In the genomic region with DNA sequence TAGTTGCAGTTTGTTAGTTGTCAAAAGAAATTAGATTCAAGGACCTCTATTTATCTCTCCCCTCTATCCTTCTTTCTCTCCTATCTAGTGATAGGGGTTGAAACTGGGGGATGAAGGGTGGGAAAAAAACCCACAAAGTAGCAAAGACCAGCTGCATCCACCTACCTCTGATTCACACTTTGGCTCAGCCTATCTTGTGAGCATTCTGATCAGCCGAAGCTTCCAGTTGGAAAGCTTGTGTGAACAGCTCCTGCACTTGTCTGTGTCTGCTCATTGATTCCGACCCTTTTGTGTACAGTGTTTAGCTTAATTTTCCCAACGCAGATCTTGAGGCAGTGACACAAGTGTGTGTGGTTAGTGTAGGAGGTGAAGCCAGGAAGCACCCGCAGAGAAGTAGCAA, we compare ENCODE assay signal across 12 mouse cellular contexts. TPM values are rescaled to one million over a fixed set of nuclear protein-coding genes. Genes with fewer than 3 reads are reported as not detected.
DNase-seq lines count a peak whose midpoint lies in the region; ATAC-seq and TF ChIP-seq lines count a peak whose summit lies in the region.
"Had no signal": no experiment of that assay in that cellular context is flagged by ENCODE, and none has a peak within 500 bp of the region (broad histone marks: within the 10 kb centered on the region; RNA-seq: fewer than 3 reads in every experiment).

No protein-coding gene starts in this region.

- no peak overlapping the region for H3K27ac ChIP-seq in hindbrain, embryonic 12.5 days
- no peak overlapping the region for H3K27ac ChIP-seq in hindbrain, embryonic 10.5 days
- H3K27ac ChIP-seq in intestine, postnatal 0 days (ENCODE audit: low read depth, low read length) = 0 out of 2 replicates have a peak overlapping the region, but pooled peaks have one; percentile 2

- H3K4me3 ChIP-seq in hindbrain, embryonic 12.5 days = no peak overlapping the region
- no peak overlapping the region for H3K4me3 ChIP-seq in hindbrain, embryonic 10.5 days
- no peak overlapping the region for H3K4me3 ChIP-seq in intestine, postnatal 0 days (ENCODE audit: low read depth, low read length)

- no peak overlapping the region for H3K9ac ChIP-seq in hindbrain, embryonic 12.5 days
- no peak overlapping the region for H3K9ac ChIP-seq in intestine, postnatal 0 days (ENCODE audit: low read depth, low read length)

- DNase-seq in hindbrain, embryonic 10.5 days (ENCODE audit: low spot score) = no peak
- peak; percentile 36 to 40 for DNase-seq in right cerebral cortex, adult 2 months (ENCODE audit: low spot score in 2 of 2)
- DNase-seq in right cerebral cortex, adult 18-20 months = no peak
- DNase-seq in right cerebral cortex, postnatal 10 days (ENCODE audit: low spot score in 2 of 2) = no peak
- DNase-seq in B cell, adult 2 months = no peak
- DNase-seq: lung, postnatal 10 days had no signal

- H3K4me2 ChIP-seq in hindbrain, embryonic 12.5 days (replicated peaks) = peak overlapping the region; percentile 82; the same call in 1 of the 2 replicates
- H3K4me2 ChIP-seq in intestine, postnatal 0 days (replicated peaks; ENCODE audit: low read depth) = no peak overlapping the region

- peaks cover 5% of the 10 kb centered on the region for H3K36me3 ChIP-seq in hindbrain, embryonic 12.5 days
- peaks cover 7% of the 10 kb centered on the region for H3K36me3 ChIP-seq in hindbrain, embryonic 10.5 days
- H3K36me3 ChIP-seq in intestine, postnatal 0 days (ENCODE audit: control insufficient read depth, insufficient read depth) = no peaks in the 10 kb centered on the region

- WGBS in hindbrain, embryonic 12.5 days = 82% methylated on average over 4 of the region's 4 CpGs
- WGBS in hindbrain, embryonic 10.5 days = 89% methylated on average over 4 of the region's 4 CpGs
- 72% methylated on average over 4 of the region's 4 CpGs for WGBS in intestine, postnatal 0 days

- ATAC-seq in hindbrain, embryonic 12.5 days (ENCODE audit: low FRiP score) = no peak
- no peak for ATAC-seq in intestine, postnatal 0 days
- no peak for ATAC-seq in monocyte, adult 5-6 weeks (replicated peaks; ENCODE audit: insufficient number of reproducible peaks, low FRiP score, low TSS enrichment, poor library complexity, severe bottlenecking)

- peaks cover 8% of the 10 kb centered on the region; the same call in 1 of the 2 replicates for H3K27me3 ChIP-seq in hindbrain, embryonic 12.5 days
- peaks cover 12% of the 10 kb centered on the region for H3K27me3 ChIP-seq in hindbrain, embryonic 10.5 days (ENCODE audit: insufficient read depth, poor library complexity, severe bottlenecking)
- H3K27me3 ChIP-seq in intestine, postnatal 0 days (replicated peaks; ENCODE audit: control insufficient read depth, insufficient read depth, low read length) = no peaks in the 10 kb centered on the region

- no peaks in the 10 kb centered on the region for H3K9me3 ChIP-seq in hindbrain, embryonic 12.5 days (replicated peaks)
- no peaks in the 10 kb centered on the region for H3K9me3 ChIP-seq in hindbrain, embryonic 10.5 days
- H3K9me3 ChIP-seq in intestine, postnatal 0 days (ENCODE audit: control insufficient read depth) = no peaks in the 10 kb centered on the region

- no peak for TF ChIP-seq CTCF in intestine, postnatal 0 days (IDR thresholded peaks at IDR 0.05; ENCODE audit: low read depth)

- H3K4me1 ChIP-seq in hindbrain, embryonic 12.5 days = peaks cover 39% of the 10 kb centered on the region
- peaks cover 48% of the 10 kb centered on the region for H3K4me1 ChIP-seq in hindbrain, embryonic 10.5 days (replicated peaks)
- peaks cover 16% of the 10 kb centered on the region; the same call in 1 of the 2 replicates for H3K4me1 ChIP-seq in intestine, postnatal 0 days (replicated peaks; ENCODE audit: control insufficient read depth, insufficient read depth, low read length)

RNA-seq across cellular contexts. Expression of a gene that starts 6.9 kb away (rescaled TPM):
- polyA plus RNA-seq in hindbrain, embryonic 12.5 days (2016; fragmentation: Nextera tagmentation; extraction: Ambion mirVana) = 47.2 and 49.7 TPM in 2 replicates
- polyA plus RNA-seq in hindbrain, embryonic 10.5 days (2016; fragmentation: Nextera tagmentation; extraction: Ambion mirVana) = 56.1 and 56.9 TPM in 2 replicates
- 29.4 and 30.2 TPM in 2 replicates for polyA plus RNA-seq in intestine, postnatal 0 days (2015; fragmentation: Nextera tagmentation; extraction: Ambion mirVana)
- total RNA-seq in monocyte, adult 5-6 weeks (2017) = 12.6 to 19.5 TPM (median 14.1 TPM) in 3 replicates

RNA-seq across cellular contexts. Expression of a gene that starts 7.9 kb away (rescaled TPM):
- 57.7 and 57.9 TPM in 2 replicates for polyA plus RNA-seq in hindbrain, embryonic 12.5 days (2016; fragmentation: Nextera tagmentation; extraction: Ambion mirVana)
- 29.5 and 41.3 TPM in 2 replicates for polyA plus RNA-seq in hindbrain, embryonic 10.5 days (2016; fragmentation: Nextera tagmentation; extraction: Ambion mirVana)
- polyA plus RNA-seq in intestine, postnatal 0 days (2015; fragmentation: Nextera tagmentation; extraction: Ambion mirVana) = 24.2 and 24.8 TPM in 2 replicates
- 0.48 to 0.97 TPM in 2 of 3 replicates, not detected in the other for total RNA-seq in monocyte, adult 5-6 weeks (2017)

RNA-seq across cellular contexts. Expression of a gene that starts 17.2 kb away (rescaled TPM):
- not detected in 2 replicates for polyA plus RNA-seq in hindbrain, embryonic 12.5 days (2016; fragmentation: Nextera tagmentation; extraction: Ambion mirVana)
- not detected in 2 replicates for polyA plus RNA-seq in hindbrain, embryonic 10.5 days (2016; fragmentation: Nextera tagmentation; extraction: Ambion mirVana)
- polyA plus RNA-seq in intestine, postnatal 0 days (2015; fragmentation: Nextera tagmentation; extraction: Ambion mirVana) = not detected in 2 replicates
- not detected in 3 replicates for total RNA-seq in monocyte, adult 5-6 weeks (2017)
- total RNA-seq: gastrocnemius, postnatal 4 days; layer of hippocampus, postnatal 10 days had no signal
- polyA plus RNA-seq: thymus, postnatal 0 days had no signal

RNA-seq across cellular contexts. Expression of a gene that starts 25.2 kb away (rescaled TPM):
- 1.2 and 1.3 TPM in 2 replicates for polyA plus RNA-seq in hindbrain, embryonic 12.5 days (2016; fragmentation: Nextera tagmentation; extraction: Ambion mirVana)
- 1.0 and 1.2 TPM in 2 replicates for polyA plus RNA-seq in hindbrain, embryonic 10.5 days (2016; fragmentation: Nextera tagmentation; extraction: Ambion mirVana)
- 0.29 TPM in 2 replicates for polyA plus RNA-seq in intestine, postnatal 0 days (2015; fragmentation: Nextera tagmentation; extraction: Ambion mirVana)
- total RNA-seq in monocyte, adult 5-6 weeks (2017) = not detected in 3 replicates

RNA-seq across cellular contexts. Expression of a gene that starts 26.1 kb away (rescaled TPM):
- 44.1 and 44.8 TPM in 2 replicates for polyA plus RNA-seq in hindbrain, embryonic 12.5 days (2016; fragmentation: Nextera tagmentation; extraction: Ambion mirVana)
- 40.8 and 41.0 TPM in 2 replicates for polyA plus RNA-seq in hindbrain, embryonic 10.5 days (2016; fragmentation: Nextera tagmentation; extraction: Ambion mirVana)
- 8.9 and 10.1 TPM in 2 replicates for polyA plus RNA-seq in intestine, postnatal 0 days (2015; fragmentation: Nextera tagmentation; extraction: Ambion mirVana)
- not detected in 3 replicates for total RNA-seq in monocyte, adult 5-6 weeks (2017)

Comparison
In these comparisons a context has a peak if more than half of its experiments do, and no peak if none do; other contexts are left out.
1. DNase-seq: peak in right cerebral cortex, adult 2 months (2 of 2); none in hindbrain, embryonic 10.5 days (single experiment), right cerebral cortex, adult 18-20 months (single experiment), right cerebral cortex, postnatal 10 days (0 of 2) and B cell, adult 2 months (0 of 2).